Mouse (Mus musculus): ENCODE measurements around the gene Kctd11. TPM values are rescaled to one million over a fixed set of nuclear protein-coding genes. Genes with fewer than 3 reads are reported as not detected.

Gene Kctd11
- total RNA-seq, 4 experiments from 2014 or later: 2.0 to 2.6 (median 2.4) TPM

DNA sequence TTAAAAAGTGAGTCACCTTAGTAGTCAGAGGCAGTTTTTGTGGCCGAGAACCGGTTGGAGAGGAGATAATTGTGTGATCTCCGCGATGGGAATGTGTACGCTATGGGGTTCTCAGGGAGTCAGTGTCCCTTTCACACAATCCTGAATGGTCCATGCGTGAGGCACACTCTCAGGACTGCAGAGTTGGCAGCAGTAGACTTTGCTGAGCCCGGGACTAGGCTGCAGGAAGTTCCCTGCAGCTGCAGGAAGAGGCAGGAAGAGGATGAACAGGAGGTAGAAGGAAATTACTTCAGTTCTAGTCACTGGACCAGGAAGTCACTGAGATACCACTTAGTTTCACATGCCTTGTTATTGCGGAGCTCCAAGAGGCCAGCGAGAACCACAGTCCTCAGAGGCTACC, 32.1 kb downstream of the Kctd11 start:
- peak; percentile 50 for DNase-seq (ENCODE audit: low spot score)

DNA sequence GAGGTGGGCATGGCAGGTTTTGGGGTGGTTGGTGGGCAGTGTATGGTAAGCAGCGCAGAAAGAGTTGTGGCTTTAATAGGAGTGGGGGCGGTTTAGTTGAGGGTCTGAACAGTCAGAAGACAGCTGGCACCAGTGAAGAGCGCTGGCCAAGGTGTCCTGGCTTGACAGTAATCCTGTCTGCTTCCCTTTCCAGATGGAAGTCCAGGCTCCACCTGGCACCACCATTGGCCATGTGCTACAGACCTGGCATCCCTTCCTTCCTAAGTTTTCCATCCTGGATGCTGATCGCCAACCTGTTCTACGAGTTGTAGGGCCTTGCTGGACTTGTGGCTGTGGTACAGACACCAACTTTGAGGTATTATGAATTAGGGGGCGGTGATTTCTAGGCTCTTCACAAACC, 33.2 kb downstream of the Kctd11 start:
- DNase-seq (ENCODE audit: low spot score): no peak

DNA sequence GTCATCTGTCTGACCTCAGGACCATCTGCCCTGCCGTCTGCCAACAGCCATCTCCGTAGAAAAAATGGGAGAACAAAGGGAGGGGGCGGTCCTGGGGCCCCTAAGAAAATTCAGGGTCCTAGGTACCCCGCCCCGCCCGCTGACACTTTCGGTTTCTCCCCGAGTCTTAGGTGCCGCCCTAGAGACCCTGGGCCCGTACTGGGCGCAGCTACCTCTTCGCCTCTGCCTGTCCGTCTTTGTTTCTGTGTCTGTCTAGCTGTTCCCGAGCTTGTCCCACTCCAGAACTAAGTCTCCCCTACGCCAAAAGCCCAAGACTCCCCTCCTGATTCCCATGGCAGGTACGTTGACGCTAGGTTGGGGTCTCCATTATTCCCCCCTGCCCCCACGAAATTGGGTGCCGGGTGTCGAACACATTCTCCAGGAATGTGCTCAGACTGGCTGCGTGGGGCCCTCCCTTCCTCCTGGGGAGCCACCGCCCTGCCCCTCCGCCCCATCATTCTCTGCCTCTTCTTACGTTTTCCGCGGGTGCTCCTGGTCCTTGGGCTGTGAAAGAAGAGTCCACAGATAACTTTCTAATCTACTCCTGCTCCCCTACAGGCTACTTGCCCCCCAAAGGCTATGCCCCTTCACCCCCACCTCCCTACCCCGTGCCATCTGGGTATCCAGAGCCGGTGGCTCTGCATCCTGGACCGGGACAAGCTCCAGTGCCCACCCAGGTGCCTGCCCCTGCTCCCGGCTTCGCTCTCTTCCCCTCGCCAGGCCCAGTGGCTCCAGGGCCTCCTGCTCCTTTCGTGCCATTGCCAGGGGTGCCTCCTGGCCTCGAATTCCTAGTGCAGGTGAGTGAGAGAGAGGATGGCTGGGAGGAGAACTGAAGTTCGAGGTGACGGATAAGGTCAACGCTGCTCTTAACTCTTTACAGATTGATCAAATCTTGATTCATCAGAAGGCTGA, 34.2 kb downstream of the Kctd11 start:
- DNase-seq (ENCODE audit: low spot score): peak; percentile 32

DNA sequence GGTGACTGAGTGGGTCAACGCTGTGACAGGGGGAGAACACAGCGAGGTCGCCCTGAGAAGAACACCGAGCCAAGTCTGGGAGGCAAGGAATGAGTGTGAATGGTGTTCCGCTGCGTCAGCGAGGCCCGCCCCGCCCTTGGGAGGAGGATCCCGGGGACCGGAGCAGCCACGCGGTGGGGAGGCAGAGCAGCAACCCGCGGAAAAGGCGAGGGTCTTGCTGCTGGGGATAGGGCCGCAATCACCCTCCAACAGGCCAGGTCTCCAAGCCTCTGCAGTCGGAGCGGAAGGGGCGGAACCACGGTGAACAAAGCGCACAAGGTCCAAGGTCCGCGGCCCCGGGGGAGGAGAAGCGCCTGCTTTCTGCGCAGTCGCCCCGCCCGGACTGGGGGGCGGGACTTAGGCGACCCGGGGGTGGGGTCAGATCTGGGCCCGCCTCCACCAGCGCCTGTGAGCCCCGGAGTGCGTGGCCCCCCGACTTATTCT, 35.0 kb downstream of the Kctd11 start, which contains the start of gene Plscr3:
Gene Plscr3, plus strand, starts transcription at position 179 of the 483 bp plus-strand sequence.
- peak; percentile 91 for DNase-seq (ENCODE audit: low spot score)

DNA sequence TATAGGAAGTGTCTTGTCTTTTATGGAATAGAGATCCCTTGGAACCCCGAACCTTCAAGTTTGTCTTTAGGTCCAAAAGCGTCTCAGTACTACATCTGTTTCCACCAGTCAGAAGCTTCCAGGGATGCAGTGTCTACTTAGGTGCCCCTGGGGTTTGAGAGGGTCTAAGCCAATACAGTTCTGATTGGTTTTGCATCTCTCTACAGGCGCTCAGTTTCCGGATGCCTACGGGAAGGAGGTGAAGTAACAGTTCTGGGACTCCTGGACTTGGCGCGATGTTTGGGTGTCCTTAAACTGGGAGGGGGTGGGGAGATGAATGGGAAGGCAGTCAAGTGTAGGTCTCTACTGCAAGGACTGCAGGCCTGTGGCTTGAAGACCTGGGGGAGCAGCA, 42.5 kb downstream of the Kctd11 start:
- no peak for DNase-seq (ENCODE audit: low spot score)

DNA sequence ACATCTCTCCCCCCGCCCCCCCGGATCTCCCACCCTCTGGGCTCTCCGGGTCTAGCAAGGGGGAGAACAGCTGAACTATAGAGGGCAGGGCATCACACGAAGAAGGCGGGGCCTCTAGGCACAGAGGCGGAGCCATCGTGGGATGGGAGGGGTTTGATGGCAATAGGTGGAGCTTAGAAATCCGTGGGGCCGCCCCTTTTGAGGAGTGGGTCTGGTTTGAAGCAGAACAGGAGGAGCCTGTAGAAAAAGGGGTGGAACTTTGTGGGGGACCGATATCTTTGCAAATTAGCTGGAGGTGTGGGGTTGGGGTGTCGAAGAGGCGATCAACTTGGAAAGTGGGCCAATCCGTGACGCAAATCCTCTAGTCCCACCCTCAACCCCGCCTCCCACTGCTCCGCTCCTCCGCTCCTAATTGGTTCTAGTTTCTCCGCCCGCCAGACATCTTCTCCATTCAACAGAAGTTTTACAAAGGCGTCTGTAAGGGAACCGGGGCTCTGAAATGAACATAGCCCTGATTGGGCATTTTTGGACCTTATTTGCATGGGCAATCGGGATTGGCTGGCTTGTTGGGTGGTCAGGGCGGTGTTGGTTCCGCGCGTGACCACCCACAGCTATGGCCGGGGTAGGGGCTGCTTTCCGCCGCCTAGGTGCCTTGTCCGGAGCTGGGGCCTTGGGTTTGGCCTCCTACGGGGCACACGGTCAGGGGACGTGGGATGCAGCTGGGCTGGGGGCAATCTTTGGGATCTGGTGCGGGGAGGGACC, 43.1 kb downstream of the Kctd11 start, which contains the start of gene Tmem256:
Gene Tmem256, plus strand, starts transcription at position 563 of the 762 bp plus-strand sequence.
- peak; percentile 98 for DNase-seq (ENCODE audit: low spot score)

DNA sequence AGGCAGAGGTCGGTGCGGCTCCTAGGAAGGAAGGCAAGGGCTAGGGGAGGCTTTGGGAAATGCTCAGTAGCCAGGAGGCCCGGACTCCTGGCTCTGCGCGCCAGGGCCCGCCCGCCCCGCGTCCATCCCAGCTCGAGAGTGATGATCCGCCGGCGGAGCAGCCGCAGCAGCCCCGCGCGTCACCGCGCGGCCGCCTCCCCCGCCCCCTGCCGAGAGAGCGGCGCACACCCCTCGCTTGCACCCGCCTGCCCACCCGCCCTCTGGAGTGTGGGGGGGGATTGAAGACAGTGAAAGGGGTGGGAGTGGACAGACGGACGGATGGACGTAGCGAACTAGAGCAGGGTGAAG, 43.6 kb downstream of the Kctd11 start, which contains the start of gene Nlgn2:
Gene Nlgn2, minus strand, starts transcription at position 181 of the 348 bp plus-strand sequence.
- DNase-seq (ENCODE audit: low spot score): no peak

DNA sequence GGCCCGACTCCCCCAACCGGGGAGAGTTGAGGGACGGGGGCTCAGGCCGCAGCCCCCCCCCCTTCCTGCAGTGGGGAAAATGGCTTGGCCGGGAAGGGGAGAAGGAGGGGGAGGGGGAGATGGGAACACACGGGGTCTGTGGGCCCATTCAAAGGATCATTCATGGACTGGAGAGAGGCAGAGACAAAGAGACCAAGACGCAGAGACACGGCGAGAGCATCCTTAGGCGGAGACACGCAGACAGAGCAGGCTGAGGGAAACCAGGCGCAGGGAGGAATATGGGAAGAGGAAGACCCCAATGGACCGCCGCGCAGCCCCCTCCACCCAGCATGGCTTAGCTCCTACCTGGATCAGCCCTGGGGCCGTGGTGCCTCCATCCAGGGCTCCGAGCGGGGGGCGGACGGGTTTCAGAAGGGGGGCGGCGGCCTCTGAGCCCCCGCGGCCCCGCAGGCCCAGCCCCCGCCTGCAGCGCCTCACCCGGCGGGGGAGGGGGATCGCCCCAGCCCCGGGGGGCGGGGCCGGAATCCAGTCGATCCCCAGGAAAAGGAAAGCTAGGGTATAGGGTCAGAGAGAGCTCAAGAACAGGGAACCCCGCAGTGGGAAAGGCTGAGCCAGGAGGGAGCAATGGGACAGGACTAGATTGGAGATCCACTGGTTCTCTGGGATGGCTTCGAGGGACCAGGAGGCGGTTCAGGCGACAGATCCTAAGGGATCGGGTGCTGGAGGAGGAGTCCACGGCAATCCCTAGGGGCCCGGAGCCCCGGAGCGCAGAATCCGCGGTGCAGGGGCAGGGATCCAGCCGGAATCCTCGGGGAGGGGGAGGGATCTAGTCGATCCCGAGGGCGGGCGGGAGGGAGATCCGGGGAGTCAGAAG, 44.3 kb downstream of the Kctd11 start:
- DNase-seq (ENCODE audit: low spot score): peak; percentile 44

DNA sequence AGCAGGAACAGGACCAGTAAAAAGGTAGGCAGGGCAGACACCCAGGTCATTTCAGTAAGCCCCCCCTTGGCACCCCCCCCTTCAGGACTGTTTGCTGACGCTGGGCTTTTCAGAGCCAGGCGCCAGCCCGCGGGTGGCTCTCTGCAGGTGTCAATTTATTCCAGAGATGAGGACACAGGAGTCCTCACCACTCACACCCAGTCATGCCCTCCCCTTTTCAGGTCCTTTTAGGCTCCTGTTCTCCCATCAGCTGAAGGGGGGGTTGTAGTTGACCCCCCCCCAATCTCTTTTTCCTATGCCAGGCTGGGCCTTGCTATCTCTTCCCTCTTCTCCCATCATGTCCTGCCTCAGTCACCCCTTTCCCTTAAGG, 45.3 kb downstream of the Kctd11 start:
- DNase-seq (ENCODE audit: low spot score): no peak

DNA sequence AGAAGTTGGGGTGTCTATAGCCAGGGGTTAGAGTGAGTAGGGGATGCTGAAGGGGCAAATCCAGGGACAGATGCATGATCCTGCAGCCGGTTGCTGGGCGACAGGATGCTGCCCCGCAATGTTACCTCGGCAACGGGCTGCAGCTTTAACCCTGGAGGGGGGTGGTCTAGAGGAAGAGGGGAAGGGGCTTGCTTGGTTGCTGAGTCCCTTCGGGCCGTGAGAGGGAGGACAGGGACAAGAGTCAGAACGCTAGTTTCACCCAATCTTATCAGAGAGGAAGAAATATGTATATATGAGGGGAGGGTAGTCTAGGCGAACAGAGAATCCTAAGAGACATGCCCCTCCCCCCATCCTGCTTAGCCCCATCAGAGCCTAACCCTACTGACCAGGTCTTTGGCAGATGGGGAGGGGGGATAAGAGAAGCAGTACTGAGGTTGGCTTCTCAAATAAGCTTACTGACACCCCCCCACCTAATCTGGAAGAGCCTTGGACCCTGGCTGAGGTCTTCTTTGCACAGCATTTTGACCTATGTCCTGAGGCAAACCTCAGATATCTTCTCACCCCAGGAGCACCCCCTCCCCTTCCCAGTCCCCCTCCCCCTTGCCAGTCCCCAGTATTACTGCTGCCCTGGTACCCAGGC, 45.8 kb downstream of the Kctd11 start:
- DNase-seq (ENCODE audit: low spot score): no peak

DNA sequence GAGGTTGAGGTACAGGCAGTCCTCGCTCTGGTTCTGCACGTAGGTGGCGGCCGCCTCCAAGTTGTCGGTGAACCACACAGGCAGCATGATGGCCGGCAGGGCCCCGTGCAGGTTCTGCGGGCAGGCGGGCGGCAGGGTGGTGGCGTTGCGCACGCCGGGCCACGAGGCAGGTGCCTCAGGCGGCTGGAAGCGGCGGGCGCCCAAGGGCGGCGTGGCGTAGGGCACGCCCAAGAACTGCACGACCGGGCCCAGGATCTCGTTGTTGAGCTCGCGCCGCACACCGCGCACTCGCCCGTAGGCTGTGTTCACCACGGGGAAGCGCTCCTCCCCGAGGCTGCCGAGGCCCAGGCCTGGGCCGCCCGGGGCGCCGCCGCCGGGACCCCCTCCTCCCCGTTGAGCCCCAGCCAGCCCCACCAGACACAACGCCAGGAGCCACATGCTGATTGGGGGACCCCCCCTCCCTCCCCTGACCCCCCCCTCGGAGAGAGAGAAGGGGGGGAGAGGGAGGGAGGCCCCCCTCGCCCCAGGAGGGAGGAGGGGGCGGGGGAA, 47.1 kb downstream of the Kctd11 start:
- DNase-seq (ENCODE audit: low spot score): no peak

DNA sequence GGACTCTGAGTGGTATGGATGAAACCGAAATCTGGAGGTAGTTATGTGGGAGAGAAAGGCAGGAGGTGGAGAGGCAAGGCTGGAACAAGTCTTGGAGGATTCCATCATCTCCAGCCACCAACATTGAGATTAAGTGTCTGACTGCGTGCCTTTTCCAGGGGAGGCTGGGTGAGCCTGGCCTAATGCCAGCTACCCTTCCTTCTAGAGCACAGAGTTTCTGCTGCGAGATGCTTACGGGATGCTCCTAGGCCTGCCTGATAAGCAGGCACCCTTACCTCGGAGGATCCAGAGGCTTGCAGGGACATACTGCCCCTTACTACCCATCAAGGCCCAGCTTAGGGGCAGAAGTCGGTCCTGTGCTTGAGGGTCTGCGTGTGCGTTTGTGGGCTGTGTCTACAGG, 47.7 kb downstream of the Kctd11 start:
- DNase-seq (ENCODE audit: low spot score): no peak

DNA sequence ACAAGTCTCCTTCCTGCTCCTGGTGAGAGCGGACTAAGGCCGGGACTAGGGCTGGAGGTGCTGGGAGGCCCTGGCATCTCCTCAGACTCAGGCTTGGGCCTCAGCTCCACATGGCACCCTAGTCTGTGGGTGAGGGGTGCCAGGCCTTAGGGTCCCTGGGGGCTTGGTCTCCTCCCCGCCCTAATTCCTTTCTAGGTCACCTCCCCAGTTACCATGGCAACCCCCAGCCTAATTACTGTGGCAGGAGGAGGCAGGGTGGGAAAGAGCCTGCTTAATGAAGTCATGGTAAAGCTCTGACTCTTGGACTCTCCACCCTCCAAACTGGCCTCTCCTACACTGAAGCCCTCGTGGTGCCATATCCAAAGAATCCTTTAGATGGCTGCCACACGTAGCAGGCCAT, 52.4 kb downstream of the Kctd11 start:
- no peak for DNase-seq (ENCODE audit: low spot score)

Small RNA genes within 50 kb of the gene (microRNA-seq; reads per million reads assigned to microRNA genes)
- not detected for gene Mir6924

Other genes starting within 250 kb of the Kctd11 start
- 100 to 1,000 TPM in 1 of 4 experiments, 10 to 100 TPM in 3; 92.4 to 109 (median 94.5) TPM for gene Fxr2, start 248.4 kb downstream of the Kctd11 start, total RNA-seq (2022)
- not detected for gene Sox15, start 226.1 kb downstream of the Kctd11 start, total RNA-seq (2022)
- 10 to 100 TPM; 13.6 to 18.8 (median 15.5) TPM for gene Mpdu1, start 218.8 kb downstream of the Kctd11 start, total RNA-seq (2022)
- gene Cd68, start 215.3 kb downstream of the Kctd11 start, total RNA-seq (2022): 1 to 10 TPM; 4.5 to 7.0 (median 6.3) TPM
- 100 to 1,000 TPM; 162 to 194 (median 186) TPM for gene Eif4a1, start 209.0 kb downstream of the Kctd11 start, total RNA-seq (2022)
- gene Senp3, start 199.3 kb downstream of the Kctd11 start, total RNA-seq (2022): 10 to 100 TPM; 27.2 to 40.0 (median 28.7) TPM
- gene Tnfsf13, start 195.6 kb downstream of the Kctd11 start, total RNA-seq (2022): 1 to 10 TPM; 2.6 to 4.3 (median 2.9) TPM
- gene Tnfsf12, start 185.6 kb downstream of the Kctd11 start, total RNA-seq (2022): 10 to 100 TPM; 14.9 to 19.6 (median 17.5) TPM
- gene Tnfsfm13, start 185.3 kb downstream of the Kctd11 start, total RNA-seq (2022): 1 to 10 TPM; 1.4 to 4.2 (median 3.1) TPM
- gene Polr2a, start 122.8 kb downstream of the Kctd11 start, total RNA-seq (2022): 10 to 100 TPM; 28.5 to 35.7 (median 32.9) TPM
- gene Slc35g3, start 119.4 kb downstream of the Kctd11 start, total RNA-seq (2022): not detected
- gene Zbtb4, start 115.5 kb downstream of the Kctd11 start, total RNA-seq (2022): 10 to 100 TPM; 43.7 to 52.4 (median 49.3) TPM
- gene Chrnb1, start 85.5 kb downstream of the Kctd11 start, total RNA-seq (2022): 1 to 10 TPM; 2.2 to 4.3 (median 3.8) TPM
- gene Fgf11, start 79.5 kb downstream of the Kctd11 start, total RNA-seq (2022): 1 to 10 TPM; 2.1 to 3.3 (median 2.6) TPM
- gene Tmem102, start 75.8 kb downstream of the Kctd11 start, total RNA-seq (2022): under 1 TPM; 0.14 to 0.57 (median 0.31) TPM
- not detected for gene Gm39566, start 66.1 kb downstream of the Kctd11 start, total RNA-seq (2022)
- gene Spem2, start 62.9 kb downstream of the Kctd11 start, total RNA-seq (2022): not detected
- gene Spem1, start 59.2 kb downstream of the Kctd11 start, total RNA-seq (2022): not detected
- gene Nlgn2, start 43.6 kb downstream of the Kctd11 start, total RNA-seq (2022): 1 to 10 TPM; 3.1 to 6.9 (median 4.3) TPM
- gene Tmem256, start 42.9 kb downstream of the Kctd11 start, total RNA-seq (2022): 100 to 1,000 TPM; 193 to 338 (median 283) TPM
- 10 to 100 TPM; 20.7 to 25.3 (median 21.7) TPM for gene Plscr3, start 35.0 kb downstream of the Kctd11 start, total RNA-seq (2022)
- under 1 TPM in 1 of 4 experiments, not detected in 3; 0.23 TPM for gene Tnk1, start 22.7 kb downstream of the Kctd11 start, total RNA-seq (2022)
- gene Tmem95, start 3.4 kb downstream of the Kctd11 start, total RNA-seq (2022): not detected
- 1 to 10 TPM in 2 of 4 experiments, under 1 TPM in 2; 0.16 to 1.1 (median 0.83) TPM for gene Acap1, start 14.1 kb upstream of the Kctd11 start, total RNA-seq (2022)
- gene 2810408A11Rik, start 19.6 kb upstream of the Kctd11 start, total RNA-seq (2022): under 1 TPM; 0.43 to 0.81 (median 0.60) TPM
- 10 to 100 TPM; 38.0 to 50.9 (median 43.4) TPM for gene Neurl4, start 19.7 kb upstream of the Kctd11 start, total RNA-seq (2022)
- 10 to 100 TPM; 23.2 to 32.1 (median 27.7) TPM for gene Gps2, start 32.5 kb upstream of the Kctd11 start, total RNA-seq (2022)
- gene Eif5a, start 40.6 kb upstream of the Kctd11 start, total RNA-seq (2022): 100 to 1,000 TPM; 410 to 451 (median 437) TPM
- 10 to 100 TPM; 13.8 to 32.7 (median 24.3) TPM for gene Ybx2, start 54.4 kb upstream of the Kctd11 start, total RNA-seq (2022)
- 100 to 1,000 TPM; 435 to 503 (median 470) TPM for gene Slc2a4, start 66.8 kb upstream of the Kctd11 start, total RNA-seq (2022)
- 1 to 10 TPM in 1 of 4 experiments, not detected in 3; 1.1 TPM for gene Cldn7, start 83.4 kb upstream of the Kctd11 start, total RNA-seq (2022)
- 100 to 1,000 TPM; 144 to 172 (median 168) TPM for gene Ctdnep1, start 99.8 kb upstream of the Kctd11 start, total RNA-seq (2022)
- 10 to 100 TPM; 41.7 to 57.3 (median 48.1) TPM for gene Elp5, start 101.1 kb upstream of the Kctd11 start, total RNA-seq (2022)
- gene Gabarap, start 109.7 kb upstream of the Kctd11 start, total RNA-seq (2022): 100 to 1,000 TPM; 287 to 342 (median 325) TPM
- 10 to 100 TPM; 21.0 to 24.9 (median 23.6) TPM for gene Phf23, start 114.4 kb upstream of the Kctd11 start, total RNA-seq (2022)
- gene Dvl2, start 119.2 kb upstream of the Kctd11 start, total RNA-seq (2022): 1 to 10 TPM; 4.0 to 6.4 (median 5.1) TPM
- 1,000 to 10,000 TPM; 1,233 to 1,415 (median 1,285) TPM for gene Acadvl, start 134.0 kb upstream of the Kctd11 start, total RNA-seq (2022)
- gene Dlg4, start 135.5 kb upstream of the Kctd11 start, total RNA-seq (2022): 1 to 10 TPM; 3.9 to 6.3 (median 5.2) TPM
- not detected for gene Asgr1, start 172.7 kb upstream of the Kctd11 start, total RNA-seq (2022)
- gene Asgr2, start 211.2 kb upstream of the Kctd11 start, total RNA-seq (2022): under 1 TPM in 1 of 4 experiments, not detected in 3; 0.34 TPM
- 1 to 10 TPM; 2.6 to 4.5 (median 3.2) TPM for gene Mgl2, start 248.9 kb upstream of the Kctd11 start, total RNA-seq (2022)